In genomic region chr1:21025203-21025602, GRCm38 (mm10) we compare ENCODE assay signal across 21 mouse cellular contexts. TPM values are rescaled to one million over a fixed set of nuclear protein-coding genes. Genes with fewer than 3 reads are reported as not detected.
DNase-seq lines count a peak whose midpoint lies in the region; ATAC-seq lines count a peak whose summit lies in the region.
"Had no signal": no experiment of that assay in that cellular context is flagged by ENCODE, and none has a peak within 500 bp of the region (broad histone marks: within the 10 kb centered on the region; RNA-seq: fewer than 3 reads in every experiment).

No protein-coding gene starts in this region.

- H3K4me1 ChIP-seq in megakaryocyte, embryonic 14.5 days: peaks cover 15% of the 10 kb centered on the region
- H3K4me1 ChIP-seq: embryonic facial prominence, embryonic 10.5 days; forebrain, embryonic 13.5 days; heart, embryonic 13.5 days; hindbrain, embryonic 13.5 days had no signal

- H3K9me3 ChIP-seq in megakaryocyte, embryonic 14.5 days: no peaks in the 10 kb centered on the region
- H3K9me3 ChIP-seq: embryonic facial prominence, embryonic 10.5 days; forebrain, embryonic 13.5 days; heart, embryonic 13.5 days; hindbrain, embryonic 13.5 days had no signal

- no peaks in the 10 kb centered on the region for H3K27me3 ChIP-seq in megakaryocyte, embryonic 14.5 days (replicated peaks)
- H3K27me3 ChIP-seq: forebrain, embryonic 13.5 days; heart, embryonic 13.5 days; hindbrain, embryonic 13.5 days had no signal

- DNase-seq in testis, postnatal 10 days (ENCODE audit: low spot score): peak; percentile 23
- no peak for DNase-seq in testis, postnatal 14 days (ENCODE audit: low spot score)
- no peak for DNase-seq in Muller cell, postnatal 12 days (ENCODE audit: inconsistent ontology term)
- DNase-seq: adrenal gland, adult 2 months; adrenal gland, postnatal 25 days; cerebellum, adult 18-20 months; cerebellum, adult 9-11 months; cerebellum, postnatal 36 days; forebrain, postnatal 0 days; gastrocnemius, postnatal 36 days; heart, postnatal 36 days had no signal

- H3K4me3 ChIP-seq in megakaryocyte, embryonic 14.5 days (replicated peaks): peak overlapping the region; percentile 65
- H3K4me3 ChIP-seq: embryonic facial prominence, embryonic 10.5 days; forebrain, embryonic 13.5 days; heart, adult 2 months; heart, embryonic 13.5 days; hindbrain, embryonic 13.5 days had no signal

- no peaks in the 10 kb centered on the region for H3K36me3 ChIP-seq in megakaryocyte, embryonic 14.5 days (replicated peaks; ENCODE audit: low read length)
- H3K36me3 ChIP-seq: heart, embryonic 13.5 days; hindbrain, embryonic 13.5 days had no signal

- ATAC-seq in granulocyte monocyte progenitor cell, adult 5-6 weeks (replicated peaks; ENCODE audit: poor library complexity, severe bottlenecking): peak; percentile 87
- ATAC-seq in CD4-positive, CD25-positive, alpha-beta regulatory T cell, adult 4 months: no peak
- ATAC-seq: forebrain, embryonic 13.5 days; forebrain, postnatal 0 days; hindbrain, postnatal 0 days; intestine, embryonic 16.5 days had no signal

RNA-seq across cellular contexts. Expression of gene Tram2, which starts 53.8 kb away (rescaled TPM):
- 8.9 and 9.3 TPM in 2 replicates for total RNA-seq in granulocyte monocyte progenitor cell, adult 5-6 weeks (2014; fragmentation: Nextera tagmentation)
- total RNA-seq in granulocyte monocyte progenitor cell, adult 5-6 weeks (2017): 2.2 and 4.0 TPM in 2 replicates
- polyA plus RNA-seq in megakaryocyte, embryonic 14.5 days (2012; ENCODE audit: insufficient read depth, low replicate concordance): 0.22 TPM in 1 of 2 replicates, not detected in the other
- polyA plus RNA-seq in CD4-positive, CD25-positive, alpha-beta regulatory T cell, adult 4 months (2017; shearing (Covaris generic)): 1 to 10 TPM; 7.9 to 9.5 TPM
